Mouse (Mus musculus): ENCODE measurements around the gene Lmnb2. TPM values are rescaled to one million over a fixed set of nuclear protein-coding genes. Genes with fewer than 3 reads are reported as not detected.

Gene Lmnb2
- polyA plus RNA-seq, 1 experiment: 44.2 TPM

DNA sequence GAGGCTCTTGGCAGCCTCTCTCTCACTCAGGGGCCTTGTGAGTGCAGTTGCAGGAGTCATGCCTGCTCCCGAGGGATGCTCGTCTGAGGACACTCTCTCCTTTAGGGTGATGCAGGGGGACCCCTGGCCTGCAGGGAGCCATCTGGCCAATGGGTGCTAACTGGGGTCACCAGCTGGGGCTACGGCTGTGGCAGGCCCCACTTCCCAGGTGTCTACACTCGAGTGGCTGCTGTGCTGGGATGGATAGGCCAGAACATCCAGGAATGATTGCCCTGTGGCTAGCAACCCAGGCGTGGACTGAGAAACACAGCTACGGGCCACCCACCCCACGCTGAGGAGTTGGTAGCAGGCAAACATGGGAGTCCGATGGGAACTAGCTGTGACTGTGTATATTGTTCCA is 19.0 kb downstream of the Lmnb2 start:
- Histone ChIP-seq H3K4me1 (replicated peaks; ENCODE audit: control insufficient read depth, insufficient read depth, low read length) (peaks cover 12% of the 10 kb centered on the region), H3K4me3 (ENCODE audit: control insufficient read depth, insufficient read depth, low read length) (no peak overlapping the region), H3K27ac (ENCODE audit: control insufficient read depth, insufficient read depth, low read length) (no peak overlapping the region), H3K36me3 (ENCODE audit: control insufficient read depth, insufficient read depth, low read length) (no peaks in the 10 kb centered on the region; the same call in 1 of the 2 replicates), H3K27me3 (ENCODE audit: control insufficient read depth, insufficient read depth, low read length) (no peaks in the 10 kb centered on the region)
- no peak for TF ChIP-seq POLR2A (IDR thresholded peaks at IDR 0.05; ENCODE audit: control insufficient read depth, extremely low read depth, insufficient read depth, low read length, poor library complexity)
- no peak for TF ChIP-seq CTCF (IDR thresholded peaks at IDR 0.05; ENCODE audit: borderline replicate concordance, control insufficient read depth, extremely low read depth, insufficient read depth, low read length, poor library complexity)
- no peak for DNase-seq
- 93% methylated on average over 8 of the region's 8 CpGs for WGBS

DNA sequence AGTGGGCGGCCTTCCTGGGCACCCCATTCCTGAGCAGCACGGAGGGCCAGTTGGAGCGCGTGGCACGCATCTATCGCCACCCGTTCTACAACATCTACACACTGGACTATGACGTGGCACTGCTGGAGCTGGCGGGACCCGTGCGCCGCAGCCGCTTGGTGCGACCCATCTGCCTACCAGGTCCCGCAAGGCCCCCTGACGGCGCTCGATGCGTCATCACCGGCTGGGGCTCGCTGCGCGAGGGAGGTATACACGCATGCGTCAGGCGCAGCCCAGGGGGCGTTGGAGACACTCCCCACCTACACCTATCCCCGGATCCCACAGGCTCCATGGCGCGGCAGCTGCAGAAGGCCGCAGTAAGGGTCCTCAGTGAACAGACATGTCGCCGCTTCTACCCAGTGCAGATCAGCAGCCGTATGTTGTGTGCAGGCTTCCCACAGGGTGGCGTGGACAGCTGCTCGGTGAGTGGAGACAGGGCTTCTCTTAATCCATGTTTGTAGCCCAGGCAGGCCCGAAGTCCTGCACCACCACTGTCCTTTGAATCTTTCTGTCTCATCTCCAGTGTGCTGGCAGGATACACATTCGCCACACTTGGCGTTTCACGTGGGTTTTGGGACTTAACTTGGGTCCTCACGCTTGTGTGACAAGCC is 20.1 kb downstream of the Lmnb2 start:
- Histone ChIP-seq H3K36me3 (ENCODE audit: control insufficient read depth, insufficient read depth, low read length) (no peaks in the 10 kb centered on the region; the same call in 1 of the 2 replicates), H3K27me3 (ENCODE audit: control insufficient read depth, insufficient read depth, low read length) (no peaks in the 10 kb centered on the region), H3K4me1 (replicated peaks; ENCODE audit: control insufficient read depth, insufficient read depth, low read length) (peaks cover 12% of the 10 kb centered on the region), H3K27ac (ENCODE audit: control insufficient read depth, insufficient read depth, low read length) (no peak overlapping the region), H3K4me3 (ENCODE audit: control insufficient read depth, insufficient read depth, low read length) (no peak overlapping the region)
- TF ChIP-seq POLR2A (IDR thresholded peaks at IDR 0.05; ENCODE audit: control insufficient read depth, extremely low read depth, insufficient read depth, low read length, poor library complexity) (no peak), CTCF (IDR thresholded peaks at IDR 0.05; ENCODE audit: borderline replicate concordance, control insufficient read depth, extremely low read depth, insufficient read depth, low read length, poor library complexity) (no peak)
- no peak for DNase-seq
- WGBS: 92% methylated on average over 41 of the region's 41 CpGs

DNA sequence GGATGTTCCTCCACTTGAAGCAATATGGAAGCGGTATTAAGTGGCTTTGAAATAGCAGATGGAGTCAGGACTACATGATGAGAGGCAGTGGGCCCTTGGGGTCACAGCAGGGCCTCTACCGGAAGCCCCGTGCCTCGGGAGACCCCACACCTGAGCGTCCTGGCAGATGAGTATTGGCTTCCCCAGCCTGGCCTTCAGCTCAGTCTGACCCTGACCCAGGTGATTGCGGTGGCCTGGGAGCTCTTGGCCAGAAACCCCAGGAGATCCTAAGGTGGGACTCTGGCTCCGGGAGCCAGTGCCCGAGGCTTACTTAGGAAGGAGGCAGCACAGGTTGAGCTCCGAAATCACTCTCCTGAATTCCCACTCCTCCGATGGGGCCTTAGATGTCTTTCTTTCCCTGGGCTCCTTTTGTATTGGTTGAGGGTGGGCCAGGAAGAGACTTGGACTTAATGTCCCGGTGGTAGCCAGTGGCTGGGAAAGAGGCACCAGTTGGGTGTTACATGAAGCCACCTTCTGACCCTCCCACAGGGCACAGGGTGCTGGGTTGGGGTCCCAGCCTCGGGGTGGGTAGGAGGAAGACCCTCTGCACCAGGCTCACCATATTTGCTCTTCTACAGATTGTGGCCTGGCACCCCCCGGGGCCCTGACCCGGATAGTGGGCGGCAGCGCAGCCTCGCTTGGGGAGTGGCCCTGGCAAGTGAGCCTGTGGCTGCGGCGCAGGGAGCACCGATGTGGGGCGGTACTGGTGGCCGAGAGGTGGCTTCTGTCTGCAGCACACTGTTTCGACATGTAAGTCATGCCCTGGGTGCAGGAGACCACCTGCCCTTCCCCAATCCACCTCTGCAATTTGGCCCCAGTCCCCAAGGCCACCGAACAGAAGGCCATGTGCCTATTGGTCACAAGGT is 21.2 kb downstream of the Lmnb2 start:
- no peak overlapping the region for H3K4me3 ChIP-seq (ENCODE audit: control insufficient read depth, insufficient read depth, low read length)
- no peak for TF ChIP-seq CTCF (IDR thresholded peaks at IDR 0.05; ENCODE audit: borderline replicate concordance, control insufficient read depth, extremely low read depth, insufficient read depth, low read length, poor library complexity)
- no peak for TF ChIP-seq POLR2A (IDR thresholded peaks at IDR 0.05; ENCODE audit: control insufficient read depth, extremely low read depth, insufficient read depth, low read length, poor library complexity)
- DNase-seq: no peak
- peaks cover 12% of the 10 kb centered on the region for H3K4me1 ChIP-seq (replicated peaks; ENCODE audit: control insufficient read depth, insufficient read depth, low read length)
- H3K36me3 ChIP-seq (ENCODE audit: control insufficient read depth, insufficient read depth, low read length): no peaks in the 10 kb centered on the region; the same call in 1 of the 2 replicates
- H3K27me3 ChIP-seq (ENCODE audit: control insufficient read depth, insufficient read depth, low read length): no peaks in the 10 kb centered on the region
- H3K27ac ChIP-seq (ENCODE audit: control insufficient read depth, insufficient read depth, low read length): no peak overlapping the region
- WGBS: 86% methylated on average over 24 of the region's 24 CpGs

DNA sequence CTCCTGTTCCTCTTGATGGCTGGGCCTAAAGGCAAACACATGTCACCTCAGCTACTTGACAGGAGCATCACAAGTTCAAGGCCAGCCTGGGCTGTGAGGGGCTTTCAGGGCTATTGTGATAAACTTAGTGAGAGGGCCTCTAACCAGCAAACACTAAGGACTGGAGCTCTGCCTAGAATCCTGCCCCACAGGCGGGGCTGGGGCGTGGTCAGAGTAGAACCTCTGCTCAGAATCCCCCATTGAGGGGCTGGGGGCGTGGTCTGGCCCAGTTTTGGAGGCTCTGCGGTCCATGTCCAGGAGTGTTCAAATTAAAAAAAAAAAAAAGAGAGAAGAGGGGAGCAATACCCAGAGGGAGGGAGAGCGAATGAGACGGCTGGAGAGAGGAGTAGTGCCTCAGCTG is 22.3 kb downstream of the Lmnb2 start:
- H3K4me3 ChIP-seq (ENCODE audit: control insufficient read depth, insufficient read depth, low read length): no peak overlapping the region
- peaks cover 9% of the 10 kb centered on the region for H3K4me1 ChIP-seq (replicated peaks; ENCODE audit: control insufficient read depth, insufficient read depth, low read length)
- TF ChIP-seq CTCF (IDR thresholded peaks at IDR 0.05; ENCODE audit: borderline replicate concordance, control insufficient read depth, extremely low read depth, insufficient read depth, low read length, poor library complexity) (no peak), POLR2A (IDR thresholded peaks at IDR 0.05; ENCODE audit: control insufficient read depth, extremely low read depth, insufficient read depth, low read length, poor library complexity) (no peak)
- WGBS: 90% methylated on average over 6 of the region's 6 CpGs
- H3K27me3 ChIP-seq (ENCODE audit: control insufficient read depth, insufficient read depth, low read length): no peaks in the 10 kb centered on the region
- H3K36me3 ChIP-seq (ENCODE audit: control insufficient read depth, insufficient read depth, low read length): no peaks in the 10 kb centered on the region; the same call in 1 of the 2 replicates
- no peak overlapping the region for H3K27ac ChIP-seq (ENCODE audit: control insufficient read depth, insufficient read depth, low read length)
- no peak for DNase-seq

- no peak for TF ChIP-seq POLR2A (IDR thresholded peaks at IDR 0.05; ENCODE audit: control insufficient read depth, extremely low read depth, insufficient read depth, low read length, poor library complexity)
- no peak for TF ChIP-seq CTCF (IDR thresholded peaks at IDR 0.05; ENCODE audit: borderline replicate concordance, control insufficient read depth, extremely low read depth, insufficient read depth, low read length, poor library complexity)
- Histone ChIP-seq H3K27me3 (ENCODE audit: control insufficient read depth, insufficient read depth, low read length) (no peaks in the 10 kb centered on the region), H3K4me1 (replicated peaks; ENCODE audit: control insufficient read depth, insufficient read depth, low read length) (peaks cover 8% of the 10 kb centered on the region), H3K27ac (ENCODE audit: control insufficient read depth, insufficient read depth, low read length) (no peak overlapping the region), H3K4me3 (ENCODE audit: control insufficient read depth, insufficient read depth, low read length) (no peak overlapping the region), H3K36me3 (ENCODE audit: control insufficient read depth, insufficient read depth, low read length) (no peaks in the 10 kb centered on the region; the same call in 1 of the 2 replicates)
- WGBS: 87% methylated on average over 7 of the region's 7 CpGs
- no peak for DNase-seq
Measured at GRCm38 (mm10) chr10:80895100-80895499, 22.9 kb downstream of the Lmnb2 start.

DNA sequence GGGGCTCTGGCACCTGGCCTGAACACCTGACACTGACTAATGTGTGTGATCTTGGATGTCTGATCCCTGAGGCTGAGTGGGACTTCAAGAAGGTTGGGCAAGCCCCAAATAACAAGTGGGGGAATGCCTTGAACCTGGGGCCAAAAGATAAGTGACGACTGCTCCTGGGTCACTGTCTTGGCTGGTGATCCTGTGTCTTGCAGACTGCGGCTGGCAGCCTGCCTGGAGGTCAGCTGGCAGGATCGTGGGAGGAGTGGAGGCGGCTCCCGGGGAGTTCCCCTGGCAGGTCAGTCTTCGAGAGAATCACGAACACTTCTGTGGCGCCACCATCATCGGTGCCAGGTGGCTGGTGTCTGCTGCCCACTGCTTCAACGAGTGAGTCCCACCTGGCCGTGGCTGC is 30.9 kb downstream of the Lmnb2 start:
- TF ChIP-seq POLR2A (IDR thresholded peaks at IDR 0.05; ENCODE audit: control insufficient read depth, extremely low read depth, insufficient read depth, low read length, poor library complexity) (no peak), CTCF (IDR thresholded peaks at IDR 0.05; ENCODE audit: borderline replicate concordance, control insufficient read depth, extremely low read depth, insufficient read depth, low read length, poor library complexity) (no peak)
- WGBS: 49% methylated on average over 11 of the region's 11 CpGs
- no peak for DNase-seq
- Histone ChIP-seq H3K4me3 (ENCODE audit: control insufficient read depth, insufficient read depth, low read length) (no peak overlapping the region), H3K4me1 (replicated peaks; ENCODE audit: control insufficient read depth, insufficient read depth, low read length) (no peaks in the 10 kb centered on the region), H3K27ac (ENCODE audit: control insufficient read depth, insufficient read depth, low read length) (no peak overlapping the region), H3K36me3 (ENCODE audit: control insufficient read depth, insufficient read depth, low read length) (no peaks in the 10 kb centered on the region), H3K27me3 (ENCODE audit: control insufficient read depth, insufficient read depth, low read length) (no peaks in the 10 kb centered on the region; the same call in 1 of the 2 replicates)

Measured in thymus, adult 2 months (tissue).